In the genomic region with DNA sequence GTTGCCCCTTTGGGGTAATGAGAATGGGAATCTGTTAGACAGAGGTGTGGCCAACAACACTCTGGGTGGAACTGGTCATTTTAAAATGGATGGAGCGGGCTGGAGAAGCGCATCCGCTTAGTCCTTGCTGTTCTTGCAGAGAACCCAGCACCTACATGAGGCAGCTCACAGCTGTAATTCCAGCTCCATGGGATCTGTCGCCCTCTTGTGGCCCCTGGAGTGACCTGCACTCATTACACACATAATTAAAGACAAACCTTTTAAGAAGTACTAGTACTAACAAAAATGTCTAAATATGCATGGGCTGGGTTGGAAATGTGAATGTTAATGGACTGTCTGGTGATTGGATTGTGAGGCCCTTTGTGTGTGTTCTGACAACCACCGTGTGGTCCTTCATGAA, we compare ENCODE assay signal across 9 mouse cellular contexts. TPM values are rescaled to one million over a fixed set of nuclear protein-coding genes. Genes with fewer than 3 reads are reported as not detected.
A peak's percentile ranks its signal among the peaks of the same experiment; 100 is the strongest.
DNase-seq lines count a peak whose midpoint lies in the region; ATAC-seq and TF ChIP-seq lines count a peak whose summit lies in the region.
"Had no signal": no experiment of that assay in that cellular context is flagged by ENCODE, and none has a peak within 500 bp of the region (broad histone marks: within the 10 kb centered on the region; RNA-seq: fewer than 3 reads in every experiment).

No protein-coding gene starts in this region.

- H3K4me2 ChIP-seq in heart, embryonic 12.5 days = no peak overlapping the region
- H3K4me2 ChIP-seq in forebrain, embryonic 13.5 days = no peak overlapping the region

- intact Hi-C loops in heart, postnatal 36 days (cut with DNase I) = loop anchor here (1.0 to 5.0 kb wide), 2 partner anchors 42 to 65 kb away; no protein-coding TSS in a partner anchor

- H3K36me3 ChIP-seq in heart, embryonic 12.5 days = peaks cover 47% of the 10 kb centered on the region
- H3K36me3 ChIP-seq in C2C12 (ENCODE audit: control insufficient read depth, insufficient read depth) = peaks cover 37% of the 10 kb centered on the region
- peaks cover 78% of the 10 kb centered on the region for H3K36me3 ChIP-seq in small intestine, adult 2 months (ENCODE audit: control insufficient read depth, insufficient read depth, low read length)
- H3K36me3 ChIP-seq in forebrain, embryonic 13.5 days (ENCODE audit: poor library complexity, severe bottlenecking) = no peaks in the 10 kb centered on the region

- no peak overlapping the region for H3K27ac ChIP-seq in heart, embryonic 12.5 days (ENCODE audit: poor library complexity, severe bottlenecking)
- H3K27ac ChIP-seq in small intestine, adult 2 months (ENCODE audit: insufficient read depth, low read depth, low read length) = no peak overlapping the region
- H3K27ac ChIP-seq in forebrain, embryonic 13.5 days = no peak overlapping the region

- H3K4me1 ChIP-seq in heart, embryonic 12.5 days (replicated peaks) = no peaks in the 10 kb centered on the region
- no peaks in the 10 kb centered on the region for H3K4me1 ChIP-seq in small intestine, adult 2 months (ENCODE audit: control insufficient read depth, insufficient read depth, insufficient read length, low read length)
- no peaks in the 10 kb centered on the region for H3K4me1 ChIP-seq in forebrain, embryonic 13.5 days

- H3K79me3 ChIP-seq in C2C12 (ENCODE audit: low read depth) = peaks cover 9% of the 10 kb centered on the region

- WGBS in heart, embryonic 12.5 days = 64% methylated on average over 5 of the region's 5 CpGs
- 75% methylated on average over 5 of the region's 5 CpGs for WGBS in small intestine, adult 2 months
- 53% methylated on average over 5 of the region's 5 CpGs for WGBS in forebrain, embryonic 13.5 days

- TF ChIP-seq CTCF in C2C12 (IDR thresholded peaks at IDR 0.05; ENCODE audit: control insufficient read depth, insufficient read depth, insufficient read length) = peak; percentile 48
- TF ChIP-seq CTCF in small intestine, adult 2 months (IDR thresholded peaks at IDR 0.05; ENCODE audit: extremely low read depth, insufficient read length, insufficient replicate concordance, low read depth, low read length) = peak; percentile 81; the same call in 1 of the 2 replicates

- TF ChIP-seq POLR2A in small intestine, adult 2 months (IDR thresholded peaks at IDR 0.05; ENCODE audit: low read depth, low read length) = no peak

- H3K4me3 ChIP-seq in heart, embryonic 12.5 days = no peak overlapping the region
- no peak overlapping the region for H3K4me3 ChIP-seq in C2C12 (ENCODE audit: insufficient read depth, poor library complexity, severe bottlenecking)
- no peak overlapping the region for H3K4me3 ChIP-seq in small intestine, adult 2 months (ENCODE audit: low read depth, low read length)
- no peak overlapping the region for H3K4me3 ChIP-seq in forebrain, embryonic 13.5 days
- H3K4me3 ChIP-seq: megakaryocyte, embryonic 14.5 days had no signal

- peak; percentile 27 to 47 for DNase-seq in heart, postnatal 36 days
- peak; percentile 46 for DNase-seq in adrenal gland, postnatal 10 days
- peak; percentile 58 for DNase-seq in kidney, postnatal 10 days
- no peak for DNase-seq in frontal cortex, postnatal 14 days (ENCODE audit: low spot score in 2 of 2)

- peaks cover 53% of the 10 kb centered on the region for H3K79me2 ChIP-seq in C2C12 (ENCODE audit: control insufficient read depth, insufficient read depth)

- peaks cover 4% of the 10 kb centered on the region; the same call in 1 of the 2 replicates for H3K9me3 ChIP-seq in heart, embryonic 12.5 days (replicated peaks)
- H3K9me3 ChIP-seq in forebrain, embryonic 13.5 days (replicated peaks) = no peaks in the 10 kb centered on the region

- no peak overlapping the region for H3ac ChIP-seq in C2C12 (ENCODE audit: control insufficient read depth, insufficient read length, low read depth)

- no peak for ATAC-seq in heart, embryonic 12.5 days (ENCODE audit: insufficient number of reproducible peaks, low FRiP score)
- ATAC-seq in forebrain, embryonic 13.5 days = no peak

- H3K9ac ChIP-seq in heart, embryonic 12.5 days = no peak overlapping the region
- H3K9ac ChIP-seq in forebrain, embryonic 13.5 days = no peak overlapping the region

- H3K27me3 ChIP-seq in heart, embryonic 12.5 days (replicated peaks) = no peaks in the 10 kb centered on the region
- H3K27me3 ChIP-seq in C2C12 (ENCODE audit: control insufficient read depth, insufficient read depth, insufficient read length) = no peaks in the 10 kb centered on the region
- no peaks in the 10 kb centered on the region for H3K27me3 ChIP-seq in small intestine, adult 2 months (ENCODE audit: control insufficient read depth, insufficient read depth, low read length)
- H3K27me3 ChIP-seq in forebrain, embryonic 13.5 days = no peaks in the 10 kb centered on the region

TF ChIP-seq in C2C12, 6 proteins besides CTCF, POLR2A, EP300 and RAD21:
- TF ChIP-seq CEBPB (IDR thresholded peaks at IDR 0.05; ENCODE audit: low read depth) (no peak), USF1 (IDR thresholded peaks at IDR 0.05; ENCODE audit: low read depth) (no peak), MAX (IDR thresholded peaks at IDR 0.05) (no peak), MYOG (IDR thresholded peaks at IDR 0.05; ENCODE audit: control insufficient read depth, extremely low read depth, insufficient read length) (no peak), FOSL1 (IDR thresholded peaks at IDR 0.05; ENCODE audit: insufficient read depth, low read length, poor library complexity, severe bottlenecking) (no peak), MYOD1 (IDR thresholded peaks at IDR 0.05; ENCODE audit: control insufficient read depth, insufficient read length, low read depth) (no peak)
TF ChIP-seq in C2C12: peak in this region for 0.

RNA-seq across cellular contexts. Expression of a gene that starts 11.7 kb away (rescaled TPM):
- total RNA-seq in heart, postnatal 36 days (2021) = 10 to 100 TPM; 15.1 to 20.1 TPM
- polyA plus RNA-seq in heart, embryonic 12.5 days (2016; fragmentation: Nextera tagmentation; extraction: Ambion mirVana) = 8.0 and 8.5 TPM in 2 replicates
- 6.3 TPM for polyA plus RNA-seq in C2C12 (2012; fragmentation: generic; extraction: Trizol)
- 10 to 100 TPM; 19.7 to 29.9 TPM for total RNA-seq in adrenal gland, postnatal 10 days (2021)
- polyA plus RNA-seq in small intestine, adult 2 months (2012; rRNA removed) = 11.9 and 34.7 TPM in 2 replicates
- 0.83 and 1.2 TPM in 2 replicates for polyA plus RNA-seq in forebrain, embryonic 13.5 days (2015; fragmentation: Nextera tagmentation; extraction: Ambion mirVana)

RNA-seq across cellular contexts. Expression of a gene that starts 49.3 kb away (rescaled TPM):
- 1 to 10 TPM; 3.7 to 4.3 TPM for total RNA-seq in heart, postnatal 36 days (2021)
- 9.8 and 10.8 TPM in 2 replicates for polyA plus RNA-seq in heart, embryonic 12.5 days (2016; fragmentation: Nextera tagmentation; extraction: Ambion mirVana)
- polyA plus RNA-seq in C2C12 (2012; fragmentation: generic; extraction: Trizol) = 0.51 TPM
- 1 to 10 TPM; 6.3 to 6.6 TPM for total RNA-seq in adrenal gland, postnatal 10 days (2021)
- polyA plus RNA-seq in small intestine, adult 2 months (2012; rRNA removed) = 9.7 and 17.3 TPM in 2 replicates
- 4.6 and 4.9 TPM in 2 replicates for polyA plus RNA-seq in forebrain, embryonic 13.5 days (2015; fragmentation: Nextera tagmentation; extraction: Ambion mirVana)

RNA-seq across cellular contexts. Expression of a gene that starts 49.3 kb away (rescaled TPM):
- 1 to 10 TPM; 4.9 to 5.3 TPM for total RNA-seq in heart, postnatal 36 days (2021)
- polyA plus RNA-seq in heart, embryonic 12.5 days (2016; fragmentation: Nextera tagmentation; extraction: Ambion mirVana) = 7.3 and 7.5 TPM in 2 replicates
- polyA plus RNA-seq in C2C12 (2012; fragmentation: generic; extraction: Trizol) = 2.3 TPM
- total RNA-seq in adrenal gland, postnatal 10 days (2021) = 10 to 100 TPM; 11.6 to 15.9 TPM
- 12.6 and 19.2 TPM in 2 replicates for polyA plus RNA-seq in small intestine, adult 2 months (2012; rRNA removed)
- polyA plus RNA-seq in forebrain, embryonic 13.5 days (2015; fragmentation: Nextera tagmentation; extraction: Ambion mirVana) = 4.6 and 4.7 TPM in 2 replicates

Comparison
In these comparisons a context has a peak if more than half of its experiments do, and no peak if none do; other contexts are left out.
1. DNase-seq: peak in heart, postnatal 36 days (2 of 2), adrenal gland, postnatal 10 days (single experiment) and kidney, postnatal 10 days (single experiment); none in frontal cortex, postnatal 14 days (0 of 2).